Mouse (Mus musculus) bone marrow macrophage, adult 2 months (primary cell): ENCODE data around the gene Qk.

ENCODE experiments used
- CTCF ChIP-seq: IDR thresholded peaks from 2 replicates; pipeline ENCODE4 v1.5.1; 2012; ENCODE audit warnings: low read depth, mild to moderate bottlenecking, low read length, moderate library complexity
- POLR2A ChIP-seq: IDR thresholded peaks from 2 replicates; pipeline ENCODE4 v1.6.1; 2012; ENCODE audit warnings: mild to moderate bottlenecking, low read depth, low read length, borderline replicate concordance

DNA sequence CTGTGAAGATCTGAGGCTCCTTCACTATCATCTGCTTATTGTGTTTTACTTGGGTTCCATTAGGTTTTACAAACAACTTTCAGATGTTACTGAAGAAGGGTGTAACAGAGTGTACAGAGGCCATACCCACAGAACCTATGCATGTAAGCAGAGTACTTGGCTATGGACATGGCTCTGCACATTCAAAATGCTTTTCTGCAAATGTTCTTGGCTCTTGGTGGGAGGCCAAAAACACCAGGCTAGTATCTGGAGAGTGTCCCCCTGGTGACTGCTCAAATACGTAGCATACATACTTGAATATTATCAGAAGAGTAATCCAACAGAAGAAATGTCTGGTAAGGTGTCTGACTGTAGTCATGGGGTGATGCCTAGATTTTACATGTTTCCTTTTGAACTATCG lies 121.0 kb downstream of the Qk start:
- TF ChIP-seq CTCF, result no peak
- TF ChIP-seq POLR2A, result no peak
